Mouse (Mus musculus): ENCODE measurements around the gene Spock2. TPM values are rescaled to one million over a fixed set of nuclear protein-coding genes. Genes with fewer than 3 reads are reported as not detected.
A peak's percentile ranks its signal among the peaks of the same experiment; 100 is the strongest.

Spock2 gene
- total RNA-seq, 2 experiments from 2014 or later: 541 to 578 TPM

DNA sequence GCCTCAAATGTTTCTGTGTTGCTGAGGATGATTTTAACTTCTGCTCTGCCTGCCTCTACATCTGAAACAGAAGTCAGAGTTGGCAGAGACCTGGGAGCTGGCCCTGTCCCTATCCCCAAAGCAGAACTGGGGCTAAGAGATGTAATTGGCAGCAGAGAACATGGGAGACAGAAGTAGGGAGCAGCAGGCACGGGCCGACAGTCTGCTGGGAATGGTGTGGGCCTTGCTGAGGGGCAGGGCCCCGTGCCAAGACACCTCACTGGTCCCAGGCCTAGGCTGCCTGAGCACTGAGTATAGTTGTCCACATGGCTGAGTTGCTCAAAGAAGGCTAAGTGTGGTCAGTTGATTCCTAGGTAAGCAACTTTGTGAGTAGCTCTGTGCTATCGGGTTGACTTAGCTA is 22.0 kb upstream of the Spock2 start:
- no peak for TF ChIP-seq CTCF (IDR thresholded peaks at IDR 0.05)
- H3K4me3 ChIP-seq: no peak overlapping the region
- no peak overlapping the region for H3K27ac ChIP-seq
- no peak for DNase-seq (ENCODE audit: extremely low spot score in 1 of 2, low spot score in 2 of 2)
- intact Hi-C loops (cut with DNase I): no loop called here

DNA sequence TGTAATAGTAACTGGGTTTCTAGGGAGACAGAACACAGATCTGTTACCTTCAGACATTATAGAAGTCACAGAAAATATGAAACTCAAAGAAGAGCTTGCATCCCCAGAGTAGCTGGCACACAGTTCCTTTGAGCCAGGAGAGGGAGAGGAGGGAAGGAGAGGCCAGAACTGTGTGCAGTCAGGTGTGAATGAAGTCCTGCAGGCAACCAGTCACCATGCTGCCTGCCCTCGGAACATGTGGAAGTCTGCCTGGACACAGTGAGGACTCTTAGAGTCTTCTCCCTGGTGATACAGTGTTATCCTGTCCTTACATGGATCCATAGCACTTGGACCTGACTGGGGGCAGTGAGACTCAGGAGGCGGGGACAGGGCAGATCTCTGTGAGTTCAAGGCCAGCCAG is 13.7 kb upstream of the Spock2 start:
- Histone ChIP-seq H3K4me3 (no peak overlapping the region), H3K27ac (no peak overlapping the region)
- no peak for TF ChIP-seq CTCF (IDR thresholded peaks at IDR 0.05)
- no peak for DNase-seq (ENCODE audit: extremely low spot score in 1 of 2, low spot score in 2 of 2)
- intact Hi-C loops (cut with DNase I): no loop called here

DNA sequence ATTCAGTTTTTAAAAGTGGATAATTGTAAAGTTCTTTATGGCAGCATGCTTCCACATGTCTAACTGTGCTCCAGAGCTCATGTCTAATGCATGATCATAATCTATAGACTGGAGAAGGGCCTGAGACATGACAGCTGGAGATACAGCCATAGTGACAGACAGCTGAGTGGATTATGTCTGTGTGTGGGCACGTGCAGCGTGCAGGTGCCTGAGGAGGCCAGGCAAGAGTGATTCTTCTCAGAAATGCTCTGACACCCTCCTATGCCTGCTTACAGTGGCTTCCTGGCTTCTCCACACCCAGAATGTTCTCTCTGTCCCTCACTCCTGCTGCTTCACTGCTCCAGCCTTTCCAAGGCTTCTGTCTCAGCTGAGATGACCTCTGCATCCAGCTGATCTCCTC is 12.3 kb upstream of the Spock2 start:
- Histone ChIP-seq H3K4me3 (no peak overlapping the region), H3K27ac (no peak overlapping the region)
- TF ChIP-seq CTCF (IDR thresholded peaks at IDR 0.05): no peak
- DNase-seq (ENCODE audit: extremely low spot score in 1 of 2, low spot score in 2 of 2): no peak
- intact Hi-C loops (cut with DNase I): no loop called here

DNA sequence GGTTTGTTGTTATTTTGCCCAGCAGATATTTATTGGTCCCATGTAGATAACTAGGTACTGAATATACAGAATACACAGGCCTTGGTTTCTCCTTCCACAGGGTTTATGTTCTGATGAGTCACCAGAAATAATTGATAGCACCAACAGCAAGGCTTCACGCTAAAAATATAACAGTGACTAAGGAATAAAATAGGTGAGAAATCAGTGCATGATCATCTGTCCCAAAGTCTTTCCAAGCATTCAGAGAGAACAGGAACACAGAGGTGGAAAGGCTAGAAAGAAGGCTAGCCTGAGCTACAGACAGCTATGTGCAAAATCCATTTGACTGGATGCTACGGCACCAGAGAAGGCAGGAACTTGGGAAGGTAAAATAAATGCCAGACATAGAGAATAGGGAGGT is 10.5 kb upstream of the Spock2 start:
- TF ChIP-seq CTCF (IDR thresholded peaks at IDR 0.05): no peak
- H3K27ac ChIP-seq: no peak overlapping the region
- intact Hi-C loops (cut with DNase I): no loop called here
- no peak overlapping the region for H3K4me3 ChIP-seq
- no peak for DNase-seq (ENCODE audit: extremely low spot score in 1 of 2, low spot score in 2 of 2)

DNA sequence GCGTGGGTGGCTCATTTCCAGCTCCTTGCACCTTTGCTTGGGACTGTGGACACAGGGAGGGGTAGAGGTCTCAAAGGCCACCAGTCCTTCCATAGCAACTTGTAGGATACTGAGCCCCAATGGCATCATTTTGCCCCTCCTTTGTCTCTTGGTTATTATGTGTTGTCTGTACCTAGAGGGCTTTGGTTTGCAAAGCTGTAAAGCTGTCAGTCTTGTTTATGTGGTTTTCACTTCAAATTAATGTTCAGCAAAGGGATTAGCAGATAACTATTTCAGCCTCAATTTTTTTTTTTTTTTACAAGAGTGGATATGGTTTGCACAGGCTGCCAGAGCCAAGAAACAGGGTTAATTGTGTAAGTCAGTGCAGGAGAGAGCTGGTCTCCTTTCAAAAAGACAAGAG is 9.7 kb upstream of the Spock2 start:
- no peak for TF ChIP-seq CTCF (IDR thresholded peaks at IDR 0.05)
- intact Hi-C loops (cut with DNase I): no loop called here
- H3K27ac ChIP-seq: no peak overlapping the region

DNA sequence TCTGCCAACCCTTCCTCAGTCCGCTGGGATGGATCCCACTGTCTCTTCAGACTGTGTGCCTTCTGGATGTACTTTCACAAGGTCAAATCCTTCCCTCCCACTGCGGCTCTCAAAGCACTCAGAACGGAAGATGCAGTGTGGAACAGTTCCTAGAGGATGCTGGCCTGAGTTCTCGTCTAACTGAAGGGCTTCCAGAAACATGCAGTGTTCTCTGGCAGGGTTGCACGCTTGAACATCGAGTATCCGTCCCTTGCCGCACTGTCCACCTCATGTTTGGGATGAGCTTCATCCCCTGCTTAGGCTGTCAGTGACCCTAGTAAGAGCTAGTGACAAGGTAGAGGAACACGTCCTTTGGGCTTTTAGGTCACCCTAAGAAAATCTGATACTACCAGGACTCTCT is 8.9 kb upstream of the Spock2 start:
- intact Hi-C loops (cut with DNase I): no loop called here
- TF ChIP-seq CTCF (IDR thresholded peaks at IDR 0.05): no peak
- no peak for DNase-seq (ENCODE audit: extremely low spot score in 1 of 2, low spot score in 2 of 2)
- no peak overlapping the region for H3K4me3 ChIP-seq
- H3K27ac ChIP-seq: no peak overlapping the region

More for the DNA sequence above, 9.7 kb upstream of the Spock2 start:
- no peak for DNase-seq (ENCODE audit: extremely low spot score in 1 of 2, low spot score in 2 of 2)
- H3K4me3 ChIP-seq: no peak overlapping the region

DNA sequence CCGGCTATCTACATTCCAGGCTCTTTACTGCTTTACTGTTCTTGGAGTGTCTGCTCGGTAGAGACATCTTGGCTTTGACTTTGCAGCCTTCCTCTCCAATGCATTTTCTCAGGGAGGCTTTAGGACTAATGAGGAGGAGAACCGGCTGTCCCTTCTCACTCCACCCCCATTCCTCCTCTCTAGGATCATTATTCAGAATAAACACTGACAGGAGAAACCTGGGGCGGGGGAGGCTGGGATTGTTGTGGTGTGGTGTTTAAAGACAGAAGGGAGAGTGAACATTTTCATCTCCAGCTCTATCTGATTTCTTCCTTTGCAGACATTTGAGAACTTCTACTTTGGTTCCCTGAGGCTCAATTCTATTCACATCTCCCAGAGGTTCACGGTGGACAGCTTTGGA is 8.2 kb upstream of the Spock2 start:
- Histone ChIP-seq H3K27ac (no peak overlapping the region), H3K4me3 (no peak overlapping the region)
- intact Hi-C loops (cut with DNase I): no loop called here
- no peak for DNase-seq (ENCODE audit: extremely low spot score in 1 of 2, low spot score in 2 of 2)
- no peak for TF ChIP-seq CTCF (IDR thresholded peaks at IDR 0.05)

DNA sequence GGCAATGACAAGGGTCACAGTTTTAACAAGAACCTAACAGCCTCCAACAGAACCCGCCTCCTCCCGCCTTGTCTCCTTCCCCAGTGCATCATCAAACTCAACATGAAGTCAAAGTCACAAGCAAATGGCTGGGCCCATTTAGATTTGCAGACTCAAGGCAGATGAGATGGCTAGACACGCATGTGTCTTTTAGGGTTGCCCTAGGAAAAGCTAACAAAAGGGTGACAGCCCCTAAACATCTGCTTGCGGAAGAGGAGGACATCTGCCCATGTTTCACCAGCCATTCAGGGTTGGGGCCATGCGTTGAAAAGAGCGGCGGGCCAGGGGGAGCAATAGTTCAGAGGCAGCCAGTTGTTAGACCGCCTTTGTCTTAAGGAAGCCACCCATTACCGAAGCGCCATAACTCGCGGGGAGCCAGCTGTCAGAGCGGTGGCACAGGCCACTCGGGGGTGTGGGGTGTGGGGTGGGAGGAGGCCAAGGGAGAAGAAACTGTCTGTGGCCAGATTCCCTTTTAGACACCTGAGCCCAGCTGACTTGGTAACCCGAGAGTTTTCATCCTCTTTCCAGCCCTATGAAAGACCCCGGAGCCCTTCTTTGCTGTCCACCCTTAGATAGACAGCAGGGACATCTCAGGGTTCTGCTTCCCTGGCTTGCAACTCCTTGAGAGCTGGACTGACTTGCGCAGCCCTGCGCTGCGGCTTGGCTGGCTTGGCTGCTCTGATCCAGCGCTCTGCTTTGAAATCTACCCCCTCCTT is 451 bp upstream of the Spock2 start:
- Histone ChIP-seq H3K27ac (peak overlapping the region; percentile 99), H3K4me3 (peak overlapping the region; percentile 90)
- no peak for TF ChIP-seq CTCF (IDR thresholded peaks at IDR 0.05)
- intact Hi-C loops (cut with DNase I): loop anchor here (2.0 to 5.0 kb wide), 3 partner anchors 23 to 208 kb away; partner anchors contain the start of genes Anapc16 and Ascc1
- no peak for DNase-seq (ENCODE audit: extremely low spot score in 1 of 2, low spot score in 2 of 2)

DNA sequence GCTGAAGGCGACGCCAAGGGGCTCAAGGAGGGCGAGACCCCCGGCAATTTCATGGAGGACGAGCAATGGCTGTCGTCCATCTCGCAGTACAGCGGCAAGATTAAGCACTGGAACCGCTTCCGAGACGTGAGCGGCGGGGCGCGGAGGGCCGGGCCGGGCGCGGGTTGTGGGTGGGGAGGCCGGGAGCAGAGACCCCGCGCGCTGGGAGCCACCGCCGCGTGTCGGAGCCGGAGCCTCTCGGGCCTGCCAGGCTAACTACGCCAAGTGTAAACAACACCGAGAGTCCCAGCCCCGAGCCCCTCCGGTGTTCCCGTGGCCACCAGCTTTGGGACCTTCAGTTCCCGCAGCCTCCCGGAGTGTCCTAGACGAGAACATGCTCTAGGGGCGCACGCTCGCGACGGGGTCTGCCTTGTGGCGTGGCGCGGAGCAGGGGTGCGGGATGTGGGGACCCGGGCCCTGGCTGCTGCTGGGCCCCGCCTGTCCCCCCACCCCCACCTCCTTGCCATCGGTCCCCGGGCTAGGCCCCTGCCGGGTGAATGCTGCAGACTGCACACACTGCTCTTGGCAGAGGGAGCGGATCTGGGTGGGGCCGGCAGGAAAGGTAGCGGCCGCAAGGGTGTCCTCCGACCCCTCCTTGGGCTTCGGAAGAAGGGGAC is 640 bp downstream of the Spock2 start:
- Histone ChIP-seq H3K4me3 (peak overlapping the region; percentile 90), H3K27ac (peak overlapping the region; percentile 99)
- intact Hi-C loops (cut with DNase I): loop anchor here (2.0 to 5.0 kb wide), 3 partner anchors 24 to 209 kb away; partner anchors contain the start of genes Anapc16 and Ascc1
- TF ChIP-seq CTCF (IDR thresholded peaks at IDR 0.05): peak; percentile 40
- DNase-seq (ENCODE audit: extremely low spot score in 1 of 2, low spot score in 2 of 2): peak; percentile 49 to 52

DNA sequence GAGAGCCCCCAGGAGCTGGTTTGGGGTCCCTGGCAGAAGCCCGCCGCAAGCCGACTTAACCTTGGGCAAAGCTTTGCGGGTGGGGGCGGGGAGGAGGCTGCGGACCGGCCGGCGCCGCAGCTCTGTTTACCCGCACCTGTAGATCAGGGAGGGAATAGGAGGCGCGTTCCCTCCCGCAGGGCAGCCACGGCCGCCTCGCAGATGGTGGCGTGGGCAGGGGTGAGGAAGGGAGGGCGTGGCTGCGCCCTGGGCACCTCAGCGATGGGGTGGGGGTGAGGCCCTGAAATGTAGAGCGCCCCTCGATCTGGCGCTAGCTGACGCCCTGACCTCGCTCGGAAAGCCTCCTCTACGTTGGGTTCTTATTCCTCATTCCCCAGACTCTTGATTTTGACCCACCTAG is 1.4 kb downstream of the Spock2 start:
- intact Hi-C loops (cut with DNase I): loop anchor here (2.0 to 5.0 kb wide), 3 partner anchors 25 to 210 kb away; partner anchors contain the start of genes Anapc16 and Ascc1
- TF ChIP-seq CTCF (IDR thresholded peaks at IDR 0.05): no peak
- Histone ChIP-seq H3K27ac (peak overlapping the region; percentile 99), H3K4me3 (peak overlapping the region; percentile 90)
- peak in 1 of 2 experiments; percentile 62 for DNase-seq (ENCODE audit: extremely low spot score in 1 of 2, low spot score in 2 of 2)

DNA sequence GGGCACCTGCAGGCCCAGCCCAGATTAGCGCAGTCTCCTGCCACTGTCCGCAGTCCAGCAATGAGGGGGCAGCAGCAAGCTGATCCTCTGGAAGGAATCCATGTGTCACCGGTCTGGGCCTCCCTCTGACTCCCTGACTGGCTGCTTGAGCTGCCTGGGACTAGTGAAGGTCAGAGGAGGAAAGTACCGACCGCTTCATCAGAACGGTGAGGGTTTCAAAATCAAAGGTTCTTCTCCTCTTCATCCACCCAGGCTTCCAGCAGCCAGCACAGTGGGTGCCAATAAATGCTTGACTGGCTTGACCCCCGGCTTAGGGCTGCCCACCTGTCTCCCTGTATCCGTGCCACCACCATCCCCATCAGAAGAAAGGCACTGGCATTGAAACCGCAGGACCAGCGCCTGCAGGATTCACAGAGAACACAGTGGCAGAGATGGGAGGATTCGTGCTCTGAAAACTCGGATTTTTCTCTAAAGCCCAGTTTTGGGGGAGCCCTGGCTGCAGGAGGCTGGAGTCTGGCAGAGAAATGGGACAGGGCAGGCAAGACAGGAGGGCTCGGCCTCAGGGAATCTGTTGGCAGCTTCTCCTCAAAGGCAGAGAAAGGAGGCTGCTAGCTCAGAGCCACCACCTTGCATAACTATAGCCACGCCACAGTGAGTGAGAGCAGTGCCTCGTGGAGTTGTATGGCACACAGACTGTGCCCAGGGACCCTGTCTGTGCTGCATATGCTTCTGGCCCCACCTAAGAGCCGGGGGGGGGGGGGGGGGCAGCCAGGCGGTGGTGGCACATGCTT is 2.5 kb downstream of the Spock2 start:
- intact Hi-C loops (cut with DNase I): loop anchor here (5.0 kb wide), 1 partner anchor 211 kb away; no protein-coding TSS in a partner anchor
- no peak for TF ChIP-seq CTCF (IDR thresholded peaks at IDR 0.05)
- H3K27ac ChIP-seq: peak overlapping the region; percentile 99
- no peak for DNase-seq (ENCODE audit: extremely low spot score in 1 of 2, low spot score in 2 of 2)
- H3K4me3 ChIP-seq: peak overlapping the region; percentile 90

DNA sequence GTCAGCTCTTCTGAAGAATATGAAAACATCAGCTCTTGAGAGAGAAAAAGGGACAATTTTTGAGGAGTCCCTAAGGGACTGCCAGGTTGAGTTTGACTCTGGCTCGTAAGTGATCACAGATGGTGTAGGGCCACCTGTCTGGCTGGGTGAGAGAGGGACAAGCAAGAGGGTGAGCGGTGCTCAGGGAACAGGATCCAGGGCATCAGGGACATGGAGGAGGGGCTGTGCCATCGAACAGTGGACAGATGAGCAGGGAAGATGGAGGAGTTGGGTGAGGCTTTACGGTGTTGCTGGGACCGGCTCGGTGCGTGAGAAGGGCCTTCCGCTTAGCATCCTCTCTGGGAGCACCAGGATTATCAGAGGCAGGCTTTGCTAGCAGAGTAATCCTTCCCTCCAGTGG is 3.3 kb downstream of the Spock2 start:
- intact Hi-C loops (cut with DNase I): loop anchor here (5.0 kb wide), 1 partner anchor 212 kb away; no protein-coding TSS in a partner anchor
- no peak for TF ChIP-seq CTCF (IDR thresholded peaks at IDR 0.05)
- DNase-seq (ENCODE audit: extremely low spot score in 1 of 2, low spot score in 2 of 2): no peak
- Histone ChIP-seq H3K27ac (peak overlapping the region; percentile 99), H3K4me3 (peak overlapping the region; percentile 90)
